Mouse (Mus musculus): ENCODE data around the gene Ubb.

DNA sequence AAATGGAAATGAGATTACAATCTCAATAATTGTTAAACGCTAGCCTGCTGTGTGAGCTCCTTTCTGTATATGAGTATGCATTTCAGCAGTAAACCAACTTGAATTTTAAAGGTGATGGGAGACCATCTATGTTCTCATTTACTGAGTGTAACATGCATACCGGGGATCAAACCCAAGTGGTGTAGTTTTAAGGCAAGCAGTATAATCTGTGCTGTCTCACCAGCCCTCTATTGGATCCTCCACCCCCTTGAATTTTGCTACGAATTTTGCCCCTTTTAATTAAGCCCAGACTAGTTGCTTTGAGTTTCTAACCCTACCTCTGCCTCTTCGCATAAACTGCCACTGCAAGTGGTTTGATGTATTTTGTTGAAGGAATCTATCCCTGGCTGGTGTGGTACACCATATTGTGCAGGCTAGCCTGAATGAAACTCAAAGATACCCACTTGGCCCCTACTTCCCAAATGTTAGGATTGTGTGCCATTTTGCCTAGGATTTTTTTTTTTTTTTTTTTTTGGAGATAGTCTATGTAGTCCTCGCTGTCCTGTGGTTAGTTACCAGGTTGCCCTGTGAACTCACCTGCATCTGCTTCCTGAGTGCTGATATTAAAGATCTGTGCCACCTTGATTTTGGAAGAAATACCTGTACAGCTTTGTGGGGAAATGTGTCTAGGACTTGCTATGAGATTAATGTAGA lies 3.3 kb downstream of the Ubb start:
- no peak for TF ChIP-seq CTCF (IDR thresholded peaks at IDR 0.05; ENCODE audit: low read depth, low read length)
- TF ChIP-seq GATA1 (IDR thresholded peaks at IDR 0.05; ENCODE audit: borderline replicate concordance, low read length) = no peak
- peak; percentile 24; the same call in 1 of the 2 replicates for TF ChIP-seq POLR2AphosphoS5 (IDR thresholded peaks at IDR 0.05; ENCODE audit: insufficient replicate concordance, low read depth, low read length)
- no peak for TF ChIP-seq GATA2 (IDR thresholded peaks at IDR 0.05; ENCODE audit: borderline replicate concordance, low read depth, low read length)
- no peak for TF ChIP-seq TAL1 (conservative IDR thresholded peaks at IDR 0.05; ENCODE audit: low read depth, low read length)

Data from G1E (cell line).